Mouse (Mus musculus) effector memory CD4-positive, alpha-beta T cell, adult 7 months (primary cell): ENCODE results near the gene Ptpdc1. TPM values are rescaled to one million over a fixed set of nuclear protein-coding genes. Genes with fewer than 3 reads are reported as not detected.

Experiments
- polyA plus RNA-seq: library from polyadenylated mRNA; unstranded; fragments of 100-300 nt; shearing (Covaris generic); gene quantifications from one replicate; pipeline ENCODE4 v1.2.1, GENCODE M21; 2017

The Ptpdc1 gene
- polyA plus RNA-seq, result 3.6 TPM

GRCm38 (mm10) chr13:48625433-48626184, at the start of gene Ptpdc1:
Ptpdc1 (minus strand) TSS chr13:48625664.

GRCm38 (mm10) chr13:48662431-48663143, 37.1 kb upstream of the Ptpdc1 start, which contains the start of gene Barx1:
Barx1 (plus strand) TSS chr13:48662998.

Other genes with a start within 250 kb of the Ptpdc1 start
- 18.3 TPM for gene Zfp169, start 112.2 kb downstream of the Ptpdc1 start, polyA plus RNA-seq
- 4.7 TPM for gene A830005F24Rik, start 112.1 kb downstream of the Ptpdc1 start, polyA plus RNA-seq
- gene Barx1, start 37.3 kb upstream of the Ptpdc1 start, polyA plus RNA-seq, result not detected
- gene Phf2, start 245.5 kb upstream of the Ptpdc1 start, polyA plus RNA-seq, result 13.7 TPM